ENCODE assay signal across 16 mouse cellular contexts in the genomic region with DNA sequence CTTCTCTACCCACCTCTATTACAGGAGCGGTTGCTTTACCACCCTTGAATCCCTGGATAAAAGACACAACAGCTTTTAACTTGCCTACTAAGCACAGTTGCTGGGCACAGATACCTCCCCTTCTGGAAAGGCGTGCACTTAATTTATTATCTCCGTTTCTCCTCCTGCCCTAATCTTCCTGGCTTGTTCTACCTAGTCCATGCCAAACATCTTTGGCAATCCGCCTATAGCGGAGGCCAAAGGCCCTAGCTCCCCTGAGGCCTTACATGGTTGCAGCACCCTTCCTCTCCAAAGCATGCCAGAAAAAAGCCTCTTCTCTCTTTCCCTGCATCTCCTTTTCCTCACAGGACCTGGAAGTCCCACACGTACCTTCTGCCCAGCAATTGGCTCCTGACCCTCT. TPM values are rescaled to one million over a fixed set of nuclear protein-coding genes. Genes with fewer than 3 reads are reported as not detected.
A peak's percentile ranks its signal among the peaks of the same experiment; 100 is the strongest.
DNase-seq lines count a peak whose midpoint lies in the region; ATAC-seq and TF ChIP-seq lines count a peak whose summit lies in the region.
"Had no signal": no experiment of that assay in that cellular context is flagged by ENCODE, and none has a peak within 500 bp of the region (broad histone marks: within the 10 kb centered on the region; RNA-seq: fewer than 3 reads in every experiment).

No protein-coding gene starts in this region.

- DNase-seq in heart, adult 11 months: peak; percentile 95
- no peak for DNase-seq in heart, embryonic 10.5 days (ENCODE audit: low spot score)
- peak; percentile 61 for DNase-seq in adipocyte (ENCODE audit: low spot score)
- DNase-seq in spleen, postnatal 14 days (ENCODE audit: low spot score in 2 of 2): no peak
- DNase-seq in left cerebral cortex, postnatal 25 days (ENCODE audit: low spot score in 2 of 2): no peak
- no peak for DNase-seq in left cerebral cortex, adult 9 months (ENCODE audit: low spot score in 2 of 2)
- DNase-seq: lung, adult 2 months; right cerebral cortex, postnatal 25 days; thymus, postnatal 36 days had no signal

- no peaks in the 10 kb centered on the region for H3K36me3 ChIP-seq in heart, embryonic 10.5 days
- no peaks in the 10 kb centered on the region for H3K36me3 ChIP-seq in heart, embryonic 14.5 days (ENCODE audit: control insufficient read depth, insufficient read depth, low read length)
- H3K36me3 ChIP-seq in intestine, postnatal 0 days (ENCODE audit: control insufficient read depth, insufficient read depth): no peaks in the 10 kb centered on the region
- H3K36me3 ChIP-seq: forebrain, embryonic 15.5 days; limb, embryonic 13.5 days; neural tube, embryonic 15.5 days; stomach, embryonic 15.5 days had no signal

- H3K4me3 ChIP-seq in heart, embryonic 10.5 days: no peak overlapping the region
- no peak overlapping the region for H3K4me3 ChIP-seq in heart, embryonic 14.5 days (ENCODE audit: control insufficient read depth in 1 of 2, insufficient read depth in 1 of 2, low read depth in 1 of 2, low read length in 2 of 2)
- H3K4me3 ChIP-seq in intestine, postnatal 0 days (ENCODE audit: low read depth, low read length): no peak overlapping the region
- H3K4me3 ChIP-seq: forebrain, embryonic 15.5 days; limb, embryonic 13.5 days; neural tube, embryonic 15.5 days; stomach, embryonic 15.5 days had no signal

- H3K9ac ChIP-seq in heart, embryonic 14.5 days (ENCODE audit: low read length): no peak overlapping the region
- 0 out of 2 replicates have a peak overlapping the region, but pooled peaks have one; percentile 7 for H3K9ac ChIP-seq in intestine, postnatal 0 days (ENCODE audit: low read depth, low read length)
- H3K9ac ChIP-seq: forebrain, embryonic 15.5 days; limb, embryonic 13.5 days; neural tube, embryonic 15.5 days; stomach, embryonic 15.5 days had no signal

- 77% methylated on average over 6 of the region's 6 CpGs for WGBS in heart, embryonic 10.5 days
- WGBS in heart, embryonic 14.5 days: 40% methylated on average over 6 of the region's 6 CpGs
- 45% methylated on average over 6 of the region's 6 CpGs for WGBS in intestine, postnatal 0 days

- H3K27me3 ChIP-seq in heart, embryonic 10.5 days (ENCODE audit: insufficient read depth, poor library complexity, severe bottlenecking): no peaks in the 10 kb centered on the region
- no peaks in the 10 kb centered on the region for H3K27me3 ChIP-seq in heart, embryonic 14.5 days (ENCODE audit: control insufficient read depth, insufficient read depth, low read length)
- H3K27me3 ChIP-seq in intestine, postnatal 0 days (replicated peaks; ENCODE audit: control insufficient read depth, insufficient read depth, low read length): no peaks in the 10 kb centered on the region
- H3K27me3 ChIP-seq: forebrain, embryonic 15.5 days; limb, embryonic 13.5 days; neural tube, embryonic 15.5 days; stomach, embryonic 15.5 days had no signal

- TF ChIP-seq CTCF in intestine, postnatal 0 days (IDR thresholded peaks at IDR 0.05; ENCODE audit: low read depth): no peak

- intact Hi-C loops in left cerebral cortex, postnatal 25 days (cut with DNase I): no loop called here

- H3K9me3 ChIP-seq in heart, embryonic 10.5 days: no peaks in the 10 kb centered on the region
- H3K9me3 ChIP-seq in heart, embryonic 14.5 days (ENCODE audit: control insufficient read depth, low read length): no peaks in the 10 kb centered on the region
- H3K9me3 ChIP-seq in intestine, postnatal 0 days (ENCODE audit: control insufficient read depth): no peaks in the 10 kb centered on the region
- H3K9me3 ChIP-seq: forebrain, embryonic 15.5 days; limb, embryonic 13.5 days; neural tube, embryonic 15.5 days; stomach, embryonic 15.5 days had no signal

- ATAC-seq in heart, embryonic 14.5 days (ENCODE audit: insufficient number of reproducible peaks, insufficient read depth, low FRiP score, low read depth): peak; percentile 41; the same call in 1 of the 2 replicates
- peak; percentile 12; the same call in 1 of the 2 replicates for ATAC-seq in intestine, postnatal 0 days
- ATAC-seq: activated CD4-positive, CD25-positive, alpha-beta regulatory T cell, adult 4 months; forebrain, embryonic 15.5 days had no signal

- no peak overlapping the region for H3K27ac ChIP-seq in heart, embryonic 10.5 days
- H3K27ac ChIP-seq in heart, embryonic 14.5 days (replicated peaks in 1 of 2; ENCODE audit: control insufficient read depth in 1 of 2, insufficient read depth in 1 of 2, low read depth in 2 of 2, low read length in 2 of 2): peak overlapping the region; percentile 24 to 35; a peak in 3 of 4 replicates
- peak overlapping the region; percentile 57 for H3K27ac ChIP-seq in intestine, postnatal 0 days (ENCODE audit: low read depth, low read length)
- H3K27ac ChIP-seq: forebrain, embryonic 15.5 days; limb, embryonic 13.5 days; neural tube, embryonic 15.5 days; stomach, embryonic 15.5 days had no signal

- peaks cover 19% of the 10 kb centered on the region for H3K4me1 ChIP-seq in heart, embryonic 10.5 days
- peaks cover 24 to 45% of the 10 kb centered on the region in 2 experiments for H3K4me1 ChIP-seq in heart, embryonic 14.5 days (ENCODE audit: control insufficient read depth in 2 of 2, insufficient read depth in 2 of 2, low read length in 2 of 2)
- peaks cover 9% of the 10 kb centered on the region; the same call in 1 of the 2 replicates for H3K4me1 ChIP-seq in intestine, postnatal 0 days (replicated peaks; ENCODE audit: control insufficient read depth, insufficient read depth, low read length)
- H3K4me1 ChIP-seq: limb, embryonic 13.5 days; neural tube, embryonic 15.5 days; stomach, embryonic 15.5 days had no signal

- H3K4me2 ChIP-seq in heart, embryonic 14.5 days (ENCODE audit: low read length): peak overlapping the region; percentile 3; the same call in 1 of the 2 replicates
- no peak overlapping the region for H3K4me2 ChIP-seq in intestine, postnatal 0 days (replicated peaks; ENCODE audit: low read depth)
- H3K4me2 ChIP-seq: forebrain, embryonic 15.5 days; limb, embryonic 13.5 days; neural tube, embryonic 15.5 days; stomach, embryonic 15.5 days had no signal

RNA-seq across cellular contexts. Expression of gene Gpat3, which starts 18.9 kb away (rescaled TPM):
- 5.3 and 9.3 TPM in 2 replicates for polyA plus RNA-seq in heart, embryonic 10.5 days (2016; fragmentation: Nextera tagmentation; extraction: Ambion mirVana)
- polyA plus RNA-seq in heart, embryonic 14.5 days (2014; fragmentation: Nextera tagmentation; extraction: Ambion mirVana): 12.1 and 14.9 TPM in 2 replicates
- 41.7 and 47.6 TPM in 2 replicates for polyA plus RNA-seq in intestine, postnatal 0 days (2015; fragmentation: Nextera tagmentation; extraction: Ambion mirVana)
- total RNA-seq in left cerebral cortex, postnatal 25 days (2021): 1 to 10 TPM; 3.3 to 3.7 TPM

RNA-seq across cellular contexts. Expression of gene Abraxas1, which starts 43.7 kb away (rescaled TPM):
- polyA plus RNA-seq in heart, embryonic 10.5 days (2016; fragmentation: Nextera tagmentation; extraction: Ambion mirVana): 31.7 and 33.2 TPM in 2 replicates
- polyA plus RNA-seq in heart, embryonic 14.5 days (2014; fragmentation: Nextera tagmentation; extraction: Ambion mirVana): 32.3 and 33.8 TPM in 2 replicates
- 10.6 and 12.5 TPM in 2 replicates for polyA plus RNA-seq in intestine, postnatal 0 days (2015; fragmentation: Nextera tagmentation; extraction: Ambion mirVana)
- 1 to 10 TPM; 5.8 to 6.2 TPM for total RNA-seq in left cerebral cortex, postnatal 25 days (2021)

Comparison
In these comparisons a context has a peak if more than half of its experiments do, and no peak if none do; other contexts are left out.
1. DNase-seq: peak in heart, adult 11 months (single experiment) and adipocyte (single experiment); none in heart, embryonic 10.5 days (single experiment), spleen, postnatal 14 days (0 of 2), left cerebral cortex, postnatal 25 days (0 of 2) and left cerebral cortex, adult 9 months (0 of 2).